Mouse (Mus musculus) stomach, postnatal 0 days (tissue): ENCODE data around the gene Fam219a.

ENCODE experiments used
- CTCF ChIP-seq: IDR thresholded peaks from 2 replicates; pipeline ENCODE4 v1.5.1; 2016; ENCODE audit warnings: antibody characterized with exemption, low read depth, mild to moderate bottlenecking, moderate library complexity
- EP300 ChIP-seq: optimal IDR thresholded peaks from 2 replicates; pipeline ENCODE3; 2016; ENCODE audit warnings: antibody characterized with exemption

DNA sequence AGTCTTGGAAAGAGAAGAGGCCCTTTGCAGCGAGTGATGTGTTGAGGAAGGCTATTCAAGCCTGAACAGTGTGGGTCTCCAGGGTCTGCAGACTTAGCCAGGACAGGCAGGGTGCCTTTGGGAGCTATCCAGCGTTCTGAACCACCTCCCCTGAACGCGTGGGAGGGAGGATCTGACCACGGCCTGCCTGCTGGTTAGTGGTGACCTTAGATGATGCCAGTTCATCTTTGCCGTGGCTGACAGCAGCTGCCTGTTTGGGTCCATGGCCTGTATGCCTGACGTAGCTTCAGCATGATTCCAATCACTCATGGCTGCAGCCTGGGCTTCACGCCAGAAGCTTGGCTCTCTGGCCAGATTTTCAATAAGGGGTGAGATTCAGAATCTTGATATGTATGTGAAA is 23.4 kb downstream of the Fam219a start:
- TF ChIP-seq EP300, result no peak
- TF ChIP-seq CTCF, result no peak
